Mouse (Mus musculus): ENCODE results near the gene Deaf1.

Deaf1 gene

GRCm38 (mm10) chr7:141328373-141328990, 992 bp upstream of the Deaf1 start:
- Histone ChIP-seq H3K36me3 (ENCODE audit: control insufficient read depth, insufficient read depth, low read length, poor library complexity, severe bottlenecking) (peaks cover 2% of the 10 kb centered on the region; the same call in 1 of the 2 replicates), H3K27me3 (ENCODE audit: control insufficient read depth, insufficient read depth, low read length, poor library complexity, severe bottlenecking) (no peaks in the 10 kb centered on the region)
- DNase-seq (ENCODE audit: low read depth, low spot score): no peak

- Histone ChIP-seq H3K36me3 (ENCODE audit: control insufficient read depth, insufficient read depth, low read length, poor library complexity, severe bottlenecking) (peaks cover 5% of the 10 kb centered on the region), H3K27me3 (ENCODE audit: control insufficient read depth, insufficient read depth, low read length, poor library complexity, severe bottlenecking) (no peaks in the 10 kb centered on the region)
- no peak for DNase-seq (ENCODE audit: low read depth, low spot score)
These were observed 694 bp downstream of the Deaf1 start for GRCm38 (mm10) chr7:141326546-141327446.

GRCm38 (mm10) chr7:141324686-141325085, 2.8 kb downstream of the Deaf1 start:
- no peak for DNase-seq (ENCODE audit: low read depth, low spot score)
- no peaks in the 10 kb centered on the region for H3K27me3 ChIP-seq (ENCODE audit: control insufficient read depth, insufficient read depth, low read length, poor library complexity, severe bottlenecking)
- peaks cover 12% of the 10 kb centered on the region for H3K36me3 ChIP-seq (ENCODE audit: control insufficient read depth, insufficient read depth, low read length, poor library complexity, severe bottlenecking)

GRCm38 (mm10) chr7:141319446-141319845, 8.0 kb downstream of the Deaf1 start:
- H3K36me3 ChIP-seq (ENCODE audit: control insufficient read depth, insufficient read depth, low read length, poor library complexity, severe bottlenecking): peaks cover 14% of the 10 kb centered on the region
- no peaks in the 10 kb centered on the region for H3K27me3 ChIP-seq (ENCODE audit: control insufficient read depth, insufficient read depth, low read length, poor library complexity, severe bottlenecking)
- DNase-seq (ENCODE audit: low read depth, low spot score): no peak

GRCm38 (mm10) chr7:141317619-141318132, 9.8 kb downstream of the Deaf1 start:
- Histone ChIP-seq H3K36me3 (ENCODE audit: control insufficient read depth, insufficient read depth, low read length, poor library complexity, severe bottlenecking) (peaks cover 9% of the 10 kb centered on the region), H3K27me3 (ENCODE audit: control insufficient read depth, insufficient read depth, low read length, poor library complexity, severe bottlenecking) (no peaks in the 10 kb centered on the region)
- no peak for DNase-seq (ENCODE audit: low read depth, low spot score)

GRCm38 (mm10) chr7:141315974-141316373, 11.5 kb downstream of the Deaf1 start:
- peak; percentile 69 for DNase-seq (ENCODE audit: low read depth, low spot score)
- Histone ChIP-seq H3K27me3 (ENCODE audit: control insufficient read depth, insufficient read depth, low read length, poor library complexity, severe bottlenecking) (no peaks in the 10 kb centered on the region), H3K36me3 (ENCODE audit: control insufficient read depth, insufficient read depth, low read length, poor library complexity, severe bottlenecking) (peaks cover 7% of the 10 kb centered on the region)

GRCm38 (mm10) chr7:141315076-141315475, 12.4 kb downstream of the Deaf1 start:
- H3K36me3 ChIP-seq (ENCODE audit: control insufficient read depth, insufficient read depth, low read length, poor library complexity, severe bottlenecking): peaks cover 3% of the 10 kb centered on the region
- H3K27me3 ChIP-seq (ENCODE audit: control insufficient read depth, insufficient read depth, low read length, poor library complexity, severe bottlenecking): no peaks in the 10 kb centered on the region
- DNase-seq (ENCODE audit: low read depth, low spot score): no peak

GRCm38 (mm10) chr7:141314416-141314815, 13.1 kb downstream of the Deaf1 start:
- DNase-seq (ENCODE audit: low read depth, low spot score): no peak
- Histone ChIP-seq H3K36me3 (ENCODE audit: control insufficient read depth, insufficient read depth, low read length, poor library complexity, severe bottlenecking) (no peaks in the 10 kb centered on the region; the same call in none of the 2 replicates), H3K27me3 (ENCODE audit: control insufficient read depth, insufficient read depth, low read length, poor library complexity, severe bottlenecking) (no peaks in the 10 kb centered on the region)

- Histone ChIP-seq H3K36me3 (ENCODE audit: control insufficient read depth, insufficient read depth, low read length, poor library complexity, severe bottlenecking) (peaks cover 9% of the 10 kb centered on the region), H3K27me3 (ENCODE audit: control insufficient read depth, insufficient read depth, low read length, poor library complexity, severe bottlenecking) (no peaks in the 10 kb centered on the region)
- DNase-seq (ENCODE audit: low read depth, low spot score): no peak
These were observed 23.0 kb downstream of the Deaf1 start for GRCm38 (mm10) chr7:141304537-141304936.

- Histone ChIP-seq H3K27me3 (ENCODE audit: control insufficient read depth, insufficient read depth, low read length, poor library complexity, severe bottlenecking) (no peaks in the 10 kb centered on the region), H3K36me3 (ENCODE audit: control insufficient read depth, insufficient read depth, low read length, poor library complexity, severe bottlenecking) (peaks cover 7% of the 10 kb centered on the region)
- DNase-seq (ENCODE audit: low read depth, low spot score): no peak
These were observed 24.7 kb downstream of the Deaf1 start for GRCm38 (mm10) chr7:141302702-141303268.

- no peaks in the 10 kb centered on the region for H3K27me3 ChIP-seq (ENCODE audit: control insufficient read depth, insufficient read depth, low read length, poor library complexity, severe bottlenecking)
- no peak for DNase-seq (ENCODE audit: low read depth, low spot score)
- peaks cover 7% of the 10 kb centered on the region; the same call in 1 of the 2 replicates for H3K36me3 ChIP-seq (ENCODE audit: control insufficient read depth, insufficient read depth, low read length, poor library complexity, severe bottlenecking)
These were observed 26.1 kb downstream of the Deaf1 start for GRCm38 (mm10) chr7:141301386-141301785.

GRCm38 (mm10) chr7:141299175-141299574, 28.3 kb downstream of the Deaf1 start:
- H3K36me3 ChIP-seq (ENCODE audit: control insufficient read depth, insufficient read depth, low read length, poor library complexity, severe bottlenecking): no peaks in the 10 kb centered on the region
- no peak for DNase-seq (ENCODE audit: low read depth, low spot score)
- no peaks in the 10 kb centered on the region for H3K27me3 ChIP-seq (ENCODE audit: control insufficient read depth, insufficient read depth, low read length, poor library complexity, severe bottlenecking)

- no peaks in the 10 kb centered on the region for H3K27me3 ChIP-seq (ENCODE audit: control insufficient read depth, insufficient read depth, low read length, poor library complexity, severe bottlenecking)
- no peak for DNase-seq (ENCODE audit: low read depth, low spot score)
- H3K36me3 ChIP-seq (ENCODE audit: control insufficient read depth, insufficient read depth, low read length, poor library complexity, severe bottlenecking): no peaks in the 10 kb centered on the region
These were observed 29.4 kb downstream of the Deaf1 start for GRCm38 (mm10) chr7:141297926-141298650.

GRCm38 (mm10) chr7:141294479-141294878, 33.0 kb downstream of the Deaf1 start:
- DNase-seq (ENCODE audit: low read depth, low spot score): no peak
- Histone ChIP-seq H3K27me3 (ENCODE audit: control insufficient read depth, insufficient read depth, low read length, poor library complexity, severe bottlenecking) (no peaks in the 10 kb centered on the region; the same call in 1 of the 2 replicates), H3K36me3 (ENCODE audit: control insufficient read depth, insufficient read depth, low read length, poor library complexity, severe bottlenecking) (no peaks in the 10 kb centered on the region)

Measured in splenic B cell, adult 2 months (primary cell).